Mouse (Mus musculus): ENCODE results near the gene Nup107. TPM values are rescaled to one million over a fixed set of nuclear protein-coding genes. Genes with fewer than 3 reads are reported as not detected.

The Nup107 gene
- polyA plus RNA-seq, 1 experiment from 2014 or later = 39.1 TPM

DNA sequence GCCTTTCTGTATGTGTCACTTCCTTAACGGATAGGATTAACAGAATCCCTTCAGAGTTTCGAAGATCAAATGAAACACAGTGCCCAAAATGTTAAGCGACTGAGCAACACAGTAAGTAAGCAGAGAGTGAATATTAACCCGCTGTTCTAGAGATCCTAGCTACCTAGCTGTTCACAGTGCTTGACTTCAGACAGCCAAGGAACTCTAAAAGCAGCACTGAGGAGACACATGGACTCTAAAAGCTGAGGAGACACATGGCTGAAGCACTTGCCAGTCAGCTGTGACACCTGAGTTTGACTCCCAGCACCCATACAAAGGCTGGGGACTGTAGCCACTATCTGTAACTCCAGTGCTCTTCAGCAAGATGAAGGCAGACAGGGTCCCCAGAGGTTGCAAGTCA lies 36.5 kb upstream of the Nup107 start:
- Histone ChIP-seq H3K27me3 (ENCODE audit: control insufficient read depth, insufficient read depth, low read length) (no peaks in the 10 kb centered on the region), H3K27ac (no peak overlapping the region), H3K4me1 (replicated peaks; ENCODE audit: control insufficient read depth, insufficient read depth, low read length) (no peaks in the 10 kb centered on the region), H3K4me2 (replicated peaks) (no peak overlapping the region), H3K9ac (no peak overlapping the region), H3K4me3 (replicated peaks; ENCODE audit: low read length) (no peak overlapping the region), H3K36me3 (replicated peaks; ENCODE audit: control insufficient read depth, insufficient read depth) (no peaks in the 10 kb centered on the region), H3K9me3 (ENCODE audit: control insufficient read depth, low read length) (no peaks in the 10 kb centered on the region)
- DNase-seq (ENCODE audit: low spot score) = no peak
- no peak for ATAC-seq (ENCODE audit: low FRiP score)
- WGBS = 86% methylated on average over 4 of the region's 4 CpGs

GRCm38 (mm10) chr10:117828536-117828935 lies 36.0 kb upstream of the Nup107 start:
- WGBS = 84% methylated on average over 4 of the region's 4 CpGs
- Histone ChIP-seq H3K36me3 (replicated peaks; ENCODE audit: control insufficient read depth, insufficient read depth) (peaks cover 3% of the 10 kb centered on the region), H3K9me3 (ENCODE audit: control insufficient read depth, low read length) (no peaks in the 10 kb centered on the region), H3K27ac (no peak overlapping the region), H3K4me1 (replicated peaks; ENCODE audit: control insufficient read depth, insufficient read depth, low read length) (no peaks in the 10 kb centered on the region), H3K4me2 (replicated peaks) (no peak overlapping the region), H3K9ac (no peak overlapping the region), H3K4me3 (replicated peaks; ENCODE audit: low read length) (no peak overlapping the region), H3K27me3 (ENCODE audit: control insufficient read depth, insufficient read depth, low read length) (no peaks in the 10 kb centered on the region)
- DNase-seq (ENCODE audit: low spot score) = no peak
- no peak for ATAC-seq (ENCODE audit: low FRiP score)

DNA sequence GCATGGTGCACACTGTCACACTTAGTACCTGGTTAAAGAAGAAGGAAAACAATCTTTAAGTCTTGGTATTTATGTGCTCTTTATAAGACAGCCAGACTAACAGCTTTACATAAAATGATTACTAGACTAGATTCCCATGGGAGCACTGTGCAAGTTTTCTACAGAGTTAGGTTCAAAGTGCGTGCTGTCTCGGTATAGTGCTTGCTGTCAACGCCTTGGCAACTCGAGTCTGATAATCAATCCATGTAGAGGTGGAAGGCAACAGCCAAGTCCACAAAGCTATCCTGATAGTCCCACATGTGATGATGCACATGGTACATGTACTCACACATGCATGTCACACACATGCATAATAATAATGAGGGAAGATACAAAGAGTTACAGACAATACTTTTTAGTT lies 32.1 kb upstream of the Nup107 start:
- Histone ChIP-seq H3K4me2 (replicated peaks) (no peak overlapping the region), H3K4me1 (replicated peaks; ENCODE audit: control insufficient read depth, insufficient read depth, low read length) (no peaks in the 10 kb centered on the region), H3K27ac (no peak overlapping the region), H3K4me3 (replicated peaks; ENCODE audit: low read length) (no peak overlapping the region), H3K27me3 (ENCODE audit: control insufficient read depth, insufficient read depth, low read length) (no peaks in the 10 kb centered on the region), H3K9me3 (ENCODE audit: control insufficient read depth, low read length) (no peaks in the 10 kb centered on the region), H3K9ac (no peak overlapping the region), H3K36me3 (replicated peaks; ENCODE audit: control insufficient read depth, insufficient read depth) (peaks cover 41% of the 10 kb centered on the region)
- 75% methylated on average over 4 of the region's 4 CpGs for WGBS
- no peak for ATAC-seq (ENCODE audit: low FRiP score)
- DNase-seq (ENCODE audit: low spot score) = no peak

GRCm38 (mm10) chr10:117824139-117824538 lies 31.6 kb upstream of the Nup107 start:
- H3K9me3 ChIP-seq (ENCODE audit: control insufficient read depth, low read length) = no peaks in the 10 kb centered on the region
- no peak overlapping the region for H3K4me2 ChIP-seq (replicated peaks)
- H3K9ac ChIP-seq = no peak overlapping the region
- no peaks in the 10 kb centered on the region for H3K4me1 ChIP-seq (replicated peaks; ENCODE audit: control insufficient read depth, insufficient read depth, low read length)
- ATAC-seq (ENCODE audit: low FRiP score) (no peak), DNase-seq (ENCODE audit: low spot score) (no peak)
- peaks cover 46% of the 10 kb centered on the region for H3K36me3 ChIP-seq (replicated peaks; ENCODE audit: control insufficient read depth, insufficient read depth)
- H3K4me3 ChIP-seq (replicated peaks; ENCODE audit: low read length) = no peak overlapping the region
- H3K27ac ChIP-seq = no peak overlapping the region
- WGBS = 70% methylated on average over 4 of the region's 4 CpGs
- no peaks in the 10 kb centered on the region for H3K27me3 ChIP-seq (ENCODE audit: control insufficient read depth, insufficient read depth, low read length)

DNA sequence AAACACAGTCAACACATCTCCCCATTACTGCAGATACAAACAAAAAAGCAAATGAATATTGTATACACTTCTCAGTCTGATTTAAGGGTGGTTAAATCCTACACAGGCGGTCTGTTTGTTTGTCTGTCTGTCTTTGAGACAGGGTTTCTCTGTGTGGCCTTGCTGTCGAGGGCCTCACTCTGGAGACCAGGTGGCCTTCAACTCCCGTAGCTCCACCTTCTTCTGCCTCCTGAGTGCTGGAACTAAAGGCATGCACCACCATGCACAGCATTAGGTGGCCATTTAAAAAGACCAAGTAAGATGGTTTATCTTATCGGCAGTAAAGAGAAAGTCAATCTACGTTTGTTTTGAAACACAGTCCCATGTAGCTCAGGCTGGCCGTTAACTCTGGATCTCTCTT lies 30.8 kb upstream of the Nup107 start:
- Histone ChIP-seq H3K27me3 (ENCODE audit: control insufficient read depth, insufficient read depth, low read length) (no peaks in the 10 kb centered on the region), H3K9me3 (ENCODE audit: control insufficient read depth, low read length) (no peaks in the 10 kb centered on the region), H3K27ac (no peak overlapping the region), H3K4me1 (replicated peaks; ENCODE audit: control insufficient read depth, insufficient read depth, low read length) (no peaks in the 10 kb centered on the region), H3K36me3 (replicated peaks; ENCODE audit: control insufficient read depth, insufficient read depth) (peaks cover 54% of the 10 kb centered on the region), H3K4me3 (replicated peaks; ENCODE audit: low read length) (no peak overlapping the region), H3K4me2 (replicated peaks) (no peak overlapping the region), H3K9ac (no peak overlapping the region)
- 95% methylated on average over 6 of the region's 6 CpGs for WGBS
- ATAC-seq (ENCODE audit: low FRiP score) (no peak), DNase-seq (ENCODE audit: low spot score) (no peak)

DNA sequence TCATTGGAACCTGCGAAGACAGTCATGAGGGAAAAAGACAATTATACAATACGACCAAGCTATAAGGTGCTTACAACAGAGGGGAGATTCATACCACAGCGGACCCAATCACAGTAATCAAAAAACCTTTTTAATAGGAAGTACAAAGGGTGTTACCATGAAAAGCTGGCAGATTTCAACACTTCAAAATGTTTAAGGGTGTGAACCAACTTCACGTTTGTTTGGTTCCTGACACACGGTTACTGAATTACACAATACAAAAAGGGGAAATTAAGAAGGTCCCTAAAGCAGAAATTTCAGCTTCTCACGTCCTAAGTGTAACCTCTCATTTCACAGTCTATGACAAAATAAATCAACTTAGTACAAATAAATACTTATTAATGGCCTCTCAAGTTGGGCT lies 26.1 kb upstream of the Nup107 start:
- Histone ChIP-seq H3K27me3 (ENCODE audit: control insufficient read depth, insufficient read depth, low read length) (no peaks in the 10 kb centered on the region), H3K9ac (no peak overlapping the region), H3K27ac (no peak overlapping the region), H3K4me3 (replicated peaks; ENCODE audit: low read length) (no peak overlapping the region), H3K4me1 (replicated peaks; ENCODE audit: control insufficient read depth, insufficient read depth, low read length) (no peaks in the 10 kb centered on the region), H3K9me3 (ENCODE audit: control insufficient read depth, low read length) (no peaks in the 10 kb centered on the region), H3K36me3 (replicated peaks; ENCODE audit: control insufficient read depth, insufficient read depth) (peaks cover 92% of the 10 kb centered on the region), H3K4me2 (replicated peaks) (no peak overlapping the region)
- 92% methylated on average over 6 of the region's 6 CpGs for WGBS
- ATAC-seq (ENCODE audit: low FRiP score) = no peak
- DNase-seq (ENCODE audit: low spot score) = no peak

DNA sequence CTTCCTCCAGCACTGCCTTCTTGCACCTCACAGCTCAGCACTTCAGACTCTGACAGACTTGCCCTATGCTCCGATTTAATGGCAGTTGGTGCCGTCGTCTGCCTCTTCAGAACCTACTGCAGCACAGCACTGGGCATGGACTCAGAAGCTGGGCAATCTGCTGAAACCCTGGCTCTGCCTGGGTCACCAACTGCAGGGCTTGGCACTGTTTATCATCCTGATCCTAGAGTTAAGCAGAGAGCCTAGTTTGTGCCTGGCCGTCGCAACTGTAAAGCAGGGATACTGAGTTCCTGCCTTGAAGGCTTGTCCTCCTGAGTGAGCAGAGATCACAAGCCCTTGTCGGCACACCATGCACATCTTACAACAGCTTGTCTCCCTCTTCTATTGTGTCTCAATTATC lies 24.2 kb upstream of the Nup107 start:
- DNase-seq (ENCODE audit: low spot score) = no peak
- Histone ChIP-seq H3K4me1 (replicated peaks; ENCODE audit: control insufficient read depth, insufficient read depth, low read length) (no peaks in the 10 kb centered on the region), H3K27me3 (ENCODE audit: control insufficient read depth, insufficient read depth, low read length) (no peaks in the 10 kb centered on the region), H3K27ac (no peak overlapping the region), H3K4me2 (replicated peaks) (no peak overlapping the region), H3K36me3 (replicated peaks; ENCODE audit: control insufficient read depth, insufficient read depth) (peaks cover 87% of the 10 kb centered on the region), H3K9ac (no peak overlapping the region), H3K4me3 (replicated peaks; ENCODE audit: low read length) (no peak overlapping the region), H3K9me3 (ENCODE audit: control insufficient read depth, low read length) (no peaks in the 10 kb centered on the region)
- no peak for ATAC-seq (ENCODE audit: low FRiP score)
- WGBS = 93% methylated on average over 6 of the region's 6 CpGs

DNA sequence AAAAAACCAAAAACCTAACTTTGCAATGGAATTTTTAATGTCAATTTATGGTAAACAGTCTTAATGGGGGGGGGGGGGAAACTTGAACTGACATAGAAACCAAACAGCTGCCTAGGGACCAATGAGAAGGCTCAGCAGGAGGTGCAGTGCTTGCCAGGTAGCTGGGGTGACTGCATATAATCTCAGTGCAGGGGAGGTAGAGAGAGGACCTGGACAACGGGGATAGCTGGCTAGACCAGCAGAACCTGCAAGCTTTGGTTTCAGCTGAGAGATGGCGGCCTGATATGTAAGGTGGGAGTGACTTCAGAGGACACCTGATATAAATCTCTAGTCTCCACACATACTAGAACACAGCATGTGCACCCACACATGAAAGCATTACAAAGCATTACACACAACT lies 20.0 kb upstream of the Nup107 start:
- Histone ChIP-seq H3K27ac (no peak overlapping the region), H3K4me2 (replicated peaks) (no peak overlapping the region), H3K9ac (no peak overlapping the region), H3K36me3 (replicated peaks; ENCODE audit: control insufficient read depth, insufficient read depth) (peaks cover 48% of the 10 kb centered on the region), H3K9me3 (ENCODE audit: control insufficient read depth, low read length) (no peaks in the 10 kb centered on the region), H3K4me1 (replicated peaks; ENCODE audit: control insufficient read depth, insufficient read depth, low read length) (no peaks in the 10 kb centered on the region), H3K27me3 (ENCODE audit: control insufficient read depth, insufficient read depth, low read length) (no peaks in the 10 kb centered on the region), H3K4me3 (replicated peaks; ENCODE audit: low read length) (no peak overlapping the region)
- DNase-seq (ENCODE audit: low spot score) (no peak), ATAC-seq (ENCODE audit: low FRiP score) (no peak)
- WGBS = 93% methylated on average over 2 of the region's 2 CpGs

DNA sequence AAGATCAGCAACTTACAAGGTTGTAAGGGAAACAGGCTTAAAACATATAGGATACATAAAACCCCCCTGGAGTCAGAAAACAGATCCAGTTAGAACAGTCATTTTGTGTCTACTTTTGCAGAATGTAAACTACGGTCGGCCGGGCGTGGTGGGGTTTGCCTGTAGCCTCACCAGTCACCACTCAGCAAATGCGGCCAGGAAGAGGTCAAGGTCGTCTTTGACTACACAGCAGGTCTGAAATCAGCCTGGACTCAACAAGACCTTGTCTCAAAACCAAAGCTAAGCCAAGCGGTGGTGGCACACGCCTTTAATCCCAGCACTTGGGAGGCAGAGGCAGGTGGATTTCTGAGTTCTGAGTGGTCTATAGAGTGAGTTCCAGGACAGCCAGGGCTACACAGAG lies 19.1 kb upstream of the Nup107 start:
- H3K4me3 ChIP-seq (replicated peaks; ENCODE audit: low read length) = no peak overlapping the region
- H3K9me3 ChIP-seq (ENCODE audit: control insufficient read depth, low read length) = no peaks in the 10 kb centered on the region
- no peak overlapping the region for H3K9ac ChIP-seq
- DNase-seq (ENCODE audit: low spot score) (no peak), ATAC-seq (ENCODE audit: low FRiP score) (no peak)
- no peaks in the 10 kb centered on the region for H3K27me3 ChIP-seq (ENCODE audit: control insufficient read depth, insufficient read depth, low read length)
- peaks cover 40% of the 10 kb centered on the region for H3K36me3 ChIP-seq (replicated peaks; ENCODE audit: control insufficient read depth, insufficient read depth)
- WGBS = 97% methylated on average over 8 of the region's 8 CpGs
- H3K4me1 ChIP-seq (replicated peaks; ENCODE audit: control insufficient read depth, insufficient read depth, low read length) = no peaks in the 10 kb centered on the region
- H3K27ac ChIP-seq = no peak overlapping the region
- no peak overlapping the region for H3K4me2 ChIP-seq (replicated peaks)

GRCm38 (mm10) chr10:117810506-117810905 lies 18.0 kb upstream of the Nup107 start:
- Histone ChIP-seq H3K27me3 (ENCODE audit: control insufficient read depth, insufficient read depth, low read length) (no peaks in the 10 kb centered on the region), H3K9ac (no peak overlapping the region), H3K4me1 (replicated peaks; ENCODE audit: control insufficient read depth, insufficient read depth, low read length) (no peaks in the 10 kb centered on the region), H3K9me3 (ENCODE audit: control insufficient read depth, low read length) (no peaks in the 10 kb centered on the region), H3K4me3 (replicated peaks; ENCODE audit: low read length) (no peak overlapping the region), H3K4me2 (replicated peaks) (no peak overlapping the region), H3K27ac (no peak overlapping the region), H3K36me3 (replicated peaks; ENCODE audit: control insufficient read depth, insufficient read depth) (peaks cover 29% of the 10 kb centered on the region)
- ATAC-seq (ENCODE audit: low FRiP score) (no peak), DNase-seq (ENCODE audit: low spot score) (no peak)
- 82% methylated on average over 11 of the region's 11 CpGs for WGBS
